1 mouse cellular context compared by ENCODE assay signal in genomic region chr1:64532589-64533470, GRCm38 (mm10).
TF ChIP-seq lines count a peak whose summit lies in the region.

Gene Creb1, plus strand, starts transcription at chr1:64532645.

TF ChIP-seq in MEL, 35 proteins besides CTCF, POLR2A, EP300 and RAD21 (continued from another document):
- TF ChIP-seq TAL1 (IDR thresholded peaks at IDR 0.05; ENCODE audit: low read length) (no peak), POLR2AphosphoS2 (IDR thresholded peaks at IDR 0.05; ENCODE audit: low read length) (peak; percentile 92), NRF1 (IDR thresholded peaks at IDR 0.05; ENCODE audit: insufficient read depth, low read depth, low read length, poor library complexity, severe bottlenecking) (peak; percentile 59), UBTF (IDR thresholded peaks at IDR 0.05; ENCODE audit: borderline replicate concordance, insufficient read depth, low read depth, low read length) (0 out of 2 replicates have a peak, but pooled peaks have one; percentile 53)
